34 mouse cellular contexts compared by ENCODE assay signal in genomic region chr15:102141120-102141519, GRCm38 (mm10). TPM values are rescaled to one million over a fixed set of nuclear protein-coding genes. Genes with fewer than 3 reads are reported as not detected.
"Had no signal": no experiment of that assay in that cellular context is flagged by ENCODE, and none has a peak within 500 bp of the region (broad histone marks: within the 10 kb centered on the region; RNA-seq: fewer than 3 reads in every experiment).

No protein-coding gene starts in this region.

- H3K27ac ChIP-seq: limb, embryonic 10.5 days; limb, embryonic 12.5 days; limb, embryonic 13.5 days; limb, embryonic 15.5 days; liver, embryonic 12.5 days; liver, embryonic 13.5 days; liver, embryonic 14.5 days; liver, embryonic 15.5 days; lung, embryonic 15.5 days; macrophage; midbrain, embryonic 10.5 days; midbrain, embryonic 12.5 days; midbrain, embryonic 13.5 days; midbrain, embryonic 15.5 days; neural tube, embryonic 12.5 days had no signal

- H3K4me3 ChIP-seq: limb, embryonic 10.5 days; limb, embryonic 12.5 days; limb, embryonic 13.5 days; limb, embryonic 15.5 days; liver, embryonic 12.5 days; liver, embryonic 13.5 days; liver, embryonic 15.5 days; lung, embryonic 15.5 days; megakaryocyte, embryonic 14.5 days; midbrain, embryonic 10.5 days; midbrain, embryonic 12.5 days; midbrain, embryonic 13.5 days; midbrain, embryonic 15.5 days; myocyte; neural tube, embryonic 12.5 days had no signal

- H3K9ac ChIP-seq: limb, embryonic 12.5 days; limb, embryonic 13.5 days; limb, embryonic 15.5 days; liver, embryonic 12.5 days; liver, embryonic 13.5 days; liver, embryonic 14.5 days; liver, embryonic 15.5 days; liver, postnatal 0 days; lung, embryonic 14.5 days; lung, embryonic 15.5 days; midbrain, embryonic 12.5 days; midbrain, embryonic 13.5 days; midbrain, embryonic 15.5 days; neural tube, embryonic 12.5 days had no signal

- H3K4me2 ChIP-seq: limb, embryonic 12.5 days; limb, embryonic 13.5 days; limb, embryonic 15.5 days; liver, embryonic 11.5 days; liver, embryonic 12.5 days; liver, embryonic 13.5 days; liver, embryonic 15.5 days; lung, embryonic 14.5 days; lung, embryonic 15.5 days; midbrain, embryonic 11.5 days; midbrain, embryonic 12.5 days; midbrain, embryonic 13.5 days; midbrain, embryonic 15.5 days; neural tube, embryonic 12.5 days had no signal

- H3K9me3 ChIP-seq: limb, embryonic 10.5 days; limb, embryonic 12.5 days; limb, embryonic 13.5 days; limb, embryonic 15.5 days; liver, embryonic 12.5 days; liver, embryonic 13.5 days; liver, embryonic 15.5 days; lung, embryonic 15.5 days; megakaryocyte, embryonic 14.5 days; midbrain, embryonic 10.5 days; midbrain, embryonic 12.5 days; midbrain, embryonic 13.5 days; midbrain, embryonic 15.5 days; neural tube, embryonic 12.5 days had no signal

- H3K36me3 ChIP-seq: limb, embryonic 10.5 days; limb, embryonic 12.5 days; limb, embryonic 13.5 days; limb, embryonic 15.5 days; liver, embryonic 12.5 days; liver, embryonic 13.5 days; liver, embryonic 15.5 days; lung, embryonic 15.5 days; midbrain, embryonic 10.5 days; midbrain, embryonic 12.5 days; midbrain, embryonic 13.5 days; midbrain, embryonic 15.5 days; neural tube, embryonic 12.5 days had no signal

- DNase-seq: liver; liver, embryonic 13.5 days; liver, postnatal 0 days; lung, adult 18-20 months; lung, adult 2 months; lung, embryonic 14.5 days; lung, postnatal 10 days; lung, postnatal 14 days; lung, postnatal 36 days; lung, postnatal 4 days; midbrain, embryonic 14.5 days had no signal

RNA-seq across cellular contexts. Expression of gene Igfbp6, which starts 3.0 kb away (rescaled TPM):
- total RNA-seq: megakaryocyte progenitor cell, adult 5-6 weeks; megakaryocyte-erythroid progenitor cell, adult 5-6 weeks had no signal
- polyA plus RNA-seq: macrophage had no signal

RNA-seq across cellular contexts. Expression of gene Soat2, which starts 9.2 kb away (rescaled TPM):
- total RNA-seq: left cerebral cortex, postnatal 14 days; midbrain, postnatal 0 days had no signal
- polyA plus RNA-seq: limb, embryonic 12.5 days; midbrain, embryonic 11.5 days; midbrain, embryonic 13.5 days; midbrain, embryonic 14.5 days; midbrain, embryonic 15.5 days had no signal

RNA-seq across cellular contexts. Expression of gene Tns2, which starts 40.9 kb away (rescaled TPM):
- total RNA-seq: megakaryocyte progenitor cell, adult 5-6 weeks; megakaryocyte-erythroid progenitor cell, adult 5-6 weeks; monocyte, adult 5-6 weeks had no signal
